Mouse (Mus musculus): Measurements from ENCODE around the gene Ccdc69. TPM values are rescaled to one million over a fixed set of nuclear protein-coding genes. Genes with fewer than 3 reads are reported as not detected.
A peak's percentile ranks its signal among the peaks of the same experiment; 100 is the strongest.

Ccdc69 gene
- total and polyA plus RNA-seq, 2 experiments from 2014 or later = 0.52 to 2.2 TPM

GRCm38 (mm10) chr11:55046600-55046999, 31.3 kb downstream of the Ccdc69 start:
- ATAC-seq (ENCODE audit: low FRiP score) (no peak), DNase-seq (ENCODE audit: low spot score) (no peak)
- Histone ChIP-seq H3K9me3 (ENCODE audit: low read length) (no peaks in the 10 kb centered on the region), H3K9ac (replicated peaks; ENCODE audit: low read length, poor library complexity, severe bottlenecking) (no peak overlapping the region), H3K4me2 (ENCODE audit: low read depth, low read length, poor library complexity, severe bottlenecking) (no peak overlapping the region), H3K36me3 (ENCODE audit: insufficient read depth, low read length) (no peaks in the 10 kb centered on the region), H3K4me3 (ENCODE audit: low read depth, low read length) (no peak overlapping the region), H3K4me1 (ENCODE audit: insufficient read depth, low read length) (no peaks in the 10 kb centered on the region), H3K27ac (ENCODE audit: low read depth, low read length) (no peak overlapping the region), H3K27me3 (ENCODE audit: insufficient read depth, low read length) (no peaks in the 10 kb centered on the region)
- TF ChIP-seq CTCF (IDR thresholded peaks at IDR 0.05) = peak; percentile 57
- WGBS = 62% methylated on average over 5 of the region's 5 CpGs

- ATAC-seq (ENCODE audit: low FRiP score) = no peak
- Histone ChIP-seq H3K27me3 (ENCODE audit: insufficient read depth, low read length) (no peaks in the 10 kb centered on the region), H3K9me3 (ENCODE audit: low read length) (no peaks in the 10 kb centered on the region), H3K27ac (ENCODE audit: low read depth, low read length) (no peak overlapping the region), H3K4me2 (ENCODE audit: low read depth, low read length, poor library complexity, severe bottlenecking) (no peak overlapping the region), H3K9ac (replicated peaks; ENCODE audit: low read length, poor library complexity, severe bottlenecking) (no peak overlapping the region), H3K4me1 (ENCODE audit: insufficient read depth, low read length) (no peaks in the 10 kb centered on the region), H3K36me3 (ENCODE audit: insufficient read depth, low read length) (no peaks in the 10 kb centered on the region), H3K4me3 (ENCODE audit: low read depth, low read length) (no peak overlapping the region)
- peak; percentile 64 for TF ChIP-seq CTCF (IDR thresholded peaks at IDR 0.05)
- 76% methylated on average over 4 of the region's 4 CpGs for WGBS
- no peak for DNase-seq (ENCODE audit: low spot score)
Observed at GRCm38 (mm10) chr11:55041348-55041747, 36.6 kb downstream of the Ccdc69 start.

GRCm38 (mm10) chr11:55039591-55039990, 38.3 kb downstream of the Ccdc69 start:
- no peak overlapping the region for H3K9ac ChIP-seq (replicated peaks; ENCODE audit: low read length, poor library complexity, severe bottlenecking)
- no peaks in the 10 kb centered on the region for H3K4me1 ChIP-seq (ENCODE audit: insufficient read depth, low read length)
- H3K4me3 ChIP-seq (ENCODE audit: low read depth, low read length) = no peak overlapping the region
- H3K27ac ChIP-seq (ENCODE audit: low read depth, low read length) = no peak overlapping the region
- no peaks in the 10 kb centered on the region for H3K27me3 ChIP-seq (ENCODE audit: insufficient read depth, low read length)
- no peaks in the 10 kb centered on the region for H3K36me3 ChIP-seq (ENCODE audit: insufficient read depth, low read length)
- WGBS = 4% methylated on average over 9 of the region's 9 CpGs
- no peaks in the 10 kb centered on the region for H3K9me3 ChIP-seq (ENCODE audit: low read length)
- DNase-seq (ENCODE audit: low spot score) (peak; percentile 81), ATAC-seq (ENCODE audit: low FRiP score) (0 out of 2 replicates have a peak, but pooled peaks have one; percentile 16)
- peak; percentile 93 for TF ChIP-seq CTCF (IDR thresholded peaks at IDR 0.05)
- no peak overlapping the region for H3K4me2 ChIP-seq (ENCODE audit: low read depth, low read length, poor library complexity, severe bottlenecking)

DNA sequence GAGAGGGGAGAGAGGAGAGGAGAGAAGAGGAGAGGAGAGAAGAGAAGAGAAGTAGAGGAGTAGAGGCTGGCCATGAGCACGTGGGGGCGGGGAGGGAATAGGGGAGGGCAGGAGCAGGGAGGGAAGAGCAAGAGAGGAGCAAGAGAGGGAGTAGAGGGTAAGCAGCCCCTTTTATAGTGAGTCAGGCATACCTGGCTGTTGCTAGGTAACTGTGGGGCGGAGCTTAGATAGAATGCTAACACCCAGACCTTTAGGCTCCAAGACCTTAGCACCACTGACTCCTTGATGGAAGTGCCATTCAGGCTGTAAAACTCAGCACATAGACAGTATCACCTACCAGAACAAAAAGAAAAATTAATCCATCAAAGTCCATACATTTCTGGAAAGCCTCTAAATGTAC, 41.3 kb downstream of the Ccdc69 start:
- Histone ChIP-seq H3K27me3 (ENCODE audit: insufficient read depth, low read length) (no peaks in the 10 kb centered on the region), H3K4me2 (ENCODE audit: low read depth, low read length, poor library complexity, severe bottlenecking) (no peak overlapping the region), H3K36me3 (ENCODE audit: insufficient read depth, low read length) (no peaks in the 10 kb centered on the region), H3K27ac (ENCODE audit: low read depth, low read length) (no peak overlapping the region), H3K9me3 (ENCODE audit: low read length) (no peaks in the 10 kb centered on the region), H3K9ac (replicated peaks; ENCODE audit: low read length, poor library complexity, severe bottlenecking) (no peak overlapping the region), H3K4me3 (ENCODE audit: low read depth, low read length) (no peak overlapping the region), H3K4me1 (ENCODE audit: insufficient read depth, low read length) (no peaks in the 10 kb centered on the region; the same call in 1 of the 2 replicates)
- ATAC-seq (ENCODE audit: low FRiP score) (no peak), DNase-seq (ENCODE audit: low spot score) (no peak)
- no peak for TF ChIP-seq CTCF (IDR thresholded peaks at IDR 0.05)
- 33% methylated on average over 3 of the region's 3 CpGs for WGBS

- Histone ChIP-seq H3K4me3 (ENCODE audit: low read depth, low read length) (peak within 1 kb of the TSS; percentile 51), H3K4me1 (ENCODE audit: insufficient read depth, low read length) (no peaks in the 10 kb centered on the region; the same call in 1 of the 2 replicates), H3K36me3 (ENCODE audit: insufficient read depth, low read length) (no peaks in the 10 kb centered on the region), H3K9me3 (ENCODE audit: low read length) (no peaks in the 10 kb centered on the region), H3K9ac (replicated peaks; ENCODE audit: low read length, poor library complexity, severe bottlenecking) (peak within 1 kb of the TSS; percentile 60), H3K27me3 (ENCODE audit: insufficient read depth, low read length) (no peaks in the 10 kb centered on the region), H3K4me2 (ENCODE audit: low read depth, low read length, poor library complexity, severe bottlenecking) (peak within 1 kb of the TSS; percentile 100), H3K27ac (ENCODE audit: low read depth, low read length) (0 out of 2 replicates have a peak within 1 kb of the TSS, but pooled peaks have one; percentile 32)
- under 1% methylated on average over 41 of the region's 41 CpGs for WGBS
- ATAC-seq (ENCODE audit: low FRiP score) = peak; percentile 85
- peak; percentile 73 for DNase-seq (ENCODE audit: low spot score)
- TF ChIP-seq CTCF (IDR thresholded peaks at IDR 0.05) = no peak
Observed at GRCm38 (mm10) chr11:55033040-55033660, 44.8 kb downstream of the Ccdc69 start, which contains the start of gene Anxa6. Anxa6 (minus strand) TSS chr11:55033445.

GRCm38 (mm10) chr11:55032286-55032685, 45.6 kb downstream of the Ccdc69 start:
- Histone ChIP-seq H3K27me3 (ENCODE audit: insufficient read depth, low read length) (no peaks in the 10 kb centered on the region), H3K27ac (ENCODE audit: low read depth, low read length) (0 out of 2 replicates have a peak overlapping the region, but pooled peaks have one; percentile 32), H3K9me3 (ENCODE audit: low read length) (no peaks in the 10 kb centered on the region), H3K4me3 (ENCODE audit: low read depth, low read length) (peak overlapping the region; percentile 51), H3K36me3 (ENCODE audit: insufficient read depth, low read length) (no peaks in the 10 kb centered on the region), H3K9ac (replicated peaks; ENCODE audit: low read length, poor library complexity, severe bottlenecking) (no peak overlapping the region), H3K4me1 (ENCODE audit: insufficient read depth, low read length) (no peaks in the 10 kb centered on the region; the same call in 1 of the 2 replicates), H3K4me2 (ENCODE audit: low read depth, low read length, poor library complexity, severe bottlenecking) (peak overlapping the region; percentile 100)
- WGBS = 31% methylated on average over 5 of the region's 5 CpGs
- no peak for TF ChIP-seq CTCF (IDR thresholded peaks at IDR 0.05)
- no peak for ATAC-seq (ENCODE audit: low FRiP score)
- DNase-seq (ENCODE audit: low spot score) = no peak

All from midbrain, postnatal 0 days (tissue).